Mouse (Mus musculus): Measurements from ENCODE around the gene Scn1b. TPM values are rescaled to one million over a fixed set of nuclear protein-coding genes. Genes with fewer than 3 reads are reported as not detected.
A peak's percentile ranks its signal among the peaks of the same experiment; 100 is the strongest.

Gene Scn1b
- polyA plus RNA-seq, 1 experiment = 42.4 TPM

GRCm38 (mm10) chr7:31086175-31086755, 40.5 kb downstream of the Scn1b start:
- DNase-seq (ENCODE audit: low read depth) = no peak

GRCm38 (mm10) chr7:31085171-31085570, 41.6 kb downstream of the Scn1b start:
- no peak for DNase-seq (ENCODE audit: low read depth)

DNA sequence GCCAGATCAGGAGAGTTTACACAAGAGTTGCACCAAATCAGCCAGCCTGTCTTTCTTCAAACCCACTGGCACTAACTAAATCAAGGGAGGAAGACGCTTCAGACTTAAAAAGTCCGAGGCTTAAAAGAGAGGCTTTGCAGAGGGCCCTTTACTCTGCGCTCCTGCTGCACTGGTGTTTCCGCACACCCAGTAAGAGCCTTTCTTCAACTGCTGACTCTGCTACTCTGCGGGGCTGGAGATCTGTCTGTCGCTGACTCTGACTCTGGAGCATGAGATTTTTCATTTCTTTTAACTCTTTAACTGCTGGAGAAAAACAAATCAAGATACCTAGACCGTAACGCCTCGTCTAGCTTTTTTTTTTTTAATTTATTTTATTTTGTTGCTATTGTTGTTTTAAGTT, 42.7 kb downstream of the Scn1b start:
- DNase-seq (ENCODE audit: low read depth) = no peak

DNA sequence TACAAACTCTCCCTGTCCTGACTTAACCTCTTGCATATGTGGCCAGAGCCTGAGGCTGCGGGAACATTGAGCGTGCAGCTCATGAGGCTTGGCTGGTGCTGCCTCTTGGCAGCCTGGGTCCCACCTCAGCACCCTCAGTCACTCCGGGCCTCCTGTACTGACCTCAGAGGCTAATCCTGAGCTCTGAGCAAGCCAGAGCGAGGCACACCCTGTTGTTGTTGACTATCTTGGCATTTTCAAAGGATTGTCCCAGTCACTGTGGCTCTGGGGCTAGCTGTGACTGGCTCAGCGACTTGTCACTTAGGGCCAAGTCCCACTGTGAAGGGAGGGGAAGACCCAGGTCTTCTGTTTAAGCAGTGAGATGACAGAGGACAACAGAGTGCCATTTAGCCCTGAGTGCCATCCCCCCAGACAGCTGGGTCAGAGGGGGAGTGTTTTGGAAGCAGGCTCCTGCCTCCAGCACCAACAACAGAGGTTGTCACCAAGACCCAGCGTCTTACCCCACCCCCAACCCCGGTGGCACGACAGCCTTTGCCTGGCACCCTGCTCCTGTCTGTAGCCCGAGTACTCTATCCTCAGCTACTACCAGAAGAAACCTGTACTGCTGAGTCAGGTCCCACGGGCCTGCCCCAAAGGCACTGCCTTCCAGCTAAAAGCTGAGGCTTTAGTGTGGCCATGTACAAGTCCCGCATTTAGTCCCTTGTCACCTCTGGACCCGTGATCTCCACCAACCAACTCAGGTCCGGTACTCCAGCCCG, 43.8 kb downstream of the Scn1b start:
- DNase-seq (ENCODE audit: low read depth) = no peak

DNA sequence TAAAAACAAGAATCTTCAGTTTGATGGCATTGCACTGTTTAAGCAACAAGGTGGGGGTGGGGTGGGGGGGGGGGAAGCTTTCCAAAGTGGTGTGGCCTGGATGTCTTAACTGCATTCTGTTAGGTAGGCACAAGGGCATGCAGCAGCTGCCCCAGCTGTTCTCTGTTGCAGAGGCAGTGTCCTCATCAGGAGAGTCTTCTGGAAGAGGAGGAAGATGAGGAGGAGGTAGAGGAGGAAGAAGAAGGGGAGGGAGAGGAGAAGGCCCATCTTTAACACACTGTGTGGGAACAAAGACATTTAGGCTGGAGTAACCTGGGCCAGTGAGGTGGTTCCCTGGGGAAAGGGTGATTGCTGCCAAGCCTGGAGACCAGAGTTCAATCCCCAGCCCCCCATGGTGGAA, 44.7 kb downstream of the Scn1b start:
- DNase-seq (ENCODE audit: low read depth) = no peak

- DNase-seq (ENCODE audit: low read depth) = no peak
These were observed 45.7 kb downstream of the Scn1b start for GRCm38 (mm10) chr7:31081106-31081505.

GRCm38 (mm10) chr7:31080611-31081010, 46.2 kb downstream of the Scn1b start:
- DNase-seq (ENCODE audit: low read depth) = no peak

- no peak for DNase-seq (ENCODE audit: low read depth)
These were observed 47.1 kb downstream of the Scn1b start for GRCm38 (mm10) chr7:31079670-31080069.

- DNase-seq (ENCODE audit: low read depth) = no peak
These were observed 48.8 kb downstream of the Scn1b start for GRCm38 (mm10) chr7:31077885-31078445.

DNA sequence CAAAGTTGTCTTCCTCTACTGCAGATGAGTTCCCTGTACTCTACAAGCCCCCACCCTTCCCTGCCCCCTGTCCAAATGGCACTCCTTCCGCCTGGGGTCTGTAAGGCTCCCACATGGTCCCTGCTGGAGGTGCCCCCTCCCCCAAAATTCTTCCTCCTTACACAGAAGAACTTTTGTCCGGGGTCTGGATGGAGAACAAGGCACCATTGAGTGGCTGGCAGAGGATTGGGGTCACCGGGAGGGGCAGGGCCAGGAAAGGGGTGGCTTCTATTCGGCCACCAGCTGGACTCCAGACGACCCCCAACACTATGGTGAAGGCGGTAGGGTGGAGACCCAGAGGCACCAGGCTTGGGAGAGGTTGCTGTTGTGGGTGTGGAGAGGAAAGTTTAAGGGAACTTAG, 49.3 kb downstream of the Scn1b start:
- no peak for DNase-seq (ENCODE audit: low read depth)

GRCm38 (mm10) chr7:31076492-31076891, 50.3 kb downstream of the Scn1b start, which contains the start of gene Fxyd3:
Gene Fxyd3, minus strand, starts transcription at chr7:31076704.
- no peak for DNase-seq (ENCODE audit: low read depth)

DNA sequence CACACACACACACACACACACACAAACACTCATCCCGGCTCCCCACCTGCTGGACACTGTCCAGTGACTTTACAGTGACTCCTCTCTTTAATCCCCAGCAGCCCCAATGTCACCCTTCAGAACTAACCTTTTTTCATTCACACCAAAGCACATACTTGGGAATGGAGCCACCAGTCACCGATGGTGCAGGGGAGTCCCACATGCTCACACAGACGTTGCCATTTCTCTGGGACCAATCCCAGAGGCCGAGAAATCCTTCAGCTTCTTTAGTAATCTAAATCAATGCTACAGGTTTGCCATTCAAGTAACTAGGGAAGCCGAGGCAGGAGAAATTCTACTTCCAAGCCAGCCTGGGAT, 52.1 kb downstream of the Scn1b start:
- no peak for DNase-seq (ENCODE audit: low read depth)

- DNase-seq (ENCODE audit: low read depth) = peak; percentile 81
These were observed 52.6 kb downstream of the Scn1b start for GRCm38 (mm10) chr7:31074061-31074712.

DNA sequence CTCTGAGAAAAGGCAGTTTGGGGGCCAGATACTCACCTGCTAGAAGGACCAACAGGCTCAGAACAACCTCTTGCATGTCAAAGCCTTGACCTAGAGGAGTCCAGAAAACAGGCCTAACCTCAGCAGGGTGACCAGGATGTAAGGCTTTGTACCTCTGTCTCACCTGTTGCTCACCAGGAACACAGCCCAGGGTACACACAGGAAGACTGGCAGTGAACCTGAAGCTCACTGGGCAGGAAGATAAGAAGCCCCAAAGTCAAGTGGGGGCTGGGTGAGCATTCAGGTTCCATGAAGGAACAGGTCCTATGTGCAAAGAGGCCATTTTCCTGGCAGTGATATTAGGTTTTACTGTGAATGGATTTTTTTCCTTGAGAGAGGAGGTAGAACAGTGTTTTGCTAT, 53.3 kb downstream of the Scn1b start:
- DNase-seq (ENCODE audit: low read depth) = no peak

GRCm38 (mm10) chr7:31072326-31072725, 54.5 kb downstream of the Scn1b start:
- DNase-seq (ENCODE audit: low read depth) = no peak

GRCm38 (mm10) chr7:31070324-31070723, 56.5 kb downstream of the Scn1b start:
- no peak for DNase-seq (ENCODE audit: low read depth)

DNA sequence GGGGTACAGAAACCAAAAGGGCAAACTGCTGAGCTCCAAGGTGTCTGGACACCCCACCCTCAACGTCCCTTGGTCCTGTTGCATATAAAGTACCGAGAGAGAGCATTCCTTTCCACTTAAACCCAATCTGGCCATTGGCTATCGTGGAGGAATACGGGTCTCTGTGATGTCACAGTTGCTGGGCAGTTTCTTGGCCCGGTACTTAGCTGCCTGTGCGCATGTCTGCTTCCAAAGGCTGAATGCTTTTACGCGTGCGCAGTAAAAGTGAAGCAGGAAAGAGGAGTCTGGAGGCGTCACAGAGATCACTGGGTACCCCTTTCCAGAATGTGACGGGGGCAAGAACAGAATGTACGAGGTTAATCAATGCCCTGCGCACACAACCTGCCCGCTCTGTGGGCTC, 57.3 kb downstream of the Scn1b start:
- DNase-seq (ENCODE audit: low read depth) = no peak

GRCm38 (mm10) chr7:31067836-31068235, 59.0 kb downstream of the Scn1b start:
- DNase-seq (ENCODE audit: low read depth) = no peak

Other genes with a start within 250 kb of the Scn1b start
- 0.81 and 1.1 TPM in 2 replicates for gene Cd22, start 246.7 kb downstream of the Scn1b start, polyA plus RNA-seq (2012; rRNA removed)
- gene Mag, start 212.1 kb downstream of the Scn1b start, polyA plus RNA-seq (2012; rRNA removed) = 0.61 and 0.65 TPM in 2 replicates
- 1.1 and 2.7 TPM in 2 replicates for gene Hamp2, start 202.3 kb downstream of the Scn1b start, polyA plus RNA-seq (2012; rRNA removed)
- 0.76 and 8.4 TPM in 2 replicates for gene Hamp, start 183.0 kb downstream of the Scn1b start, polyA plus RNA-seq (2012; rRNA removed)
- 84.7 and 96.8 TPM in 2 replicates for gene Usf2, start 170.2 kb downstream of the Scn1b start, polyA plus RNA-seq (2012; rRNA removed)
- 71.1 and 104 TPM in 2 replicates for gene Lsr, start 153.5 kb downstream of the Scn1b start, polyA plus RNA-seq (2012; rRNA removed)
- 10.9 and 14.2 TPM in 2 replicates for gene Fam187b, start 153.2 kb downstream of the Scn1b start, polyA plus RNA-seq (2012; rRNA removed)
- 61.5 and 84.3 TPM in 2 replicates for gene Fxyd5, start 84.5 kb downstream of the Scn1b start, polyA plus RNA-seq (2012; rRNA removed)
- 3.9 and 5.0 TPM in 2 replicates for gene Fxyd7, start 75.5 kb downstream of the Scn1b start, polyA plus RNA-seq (2012; rRNA removed)
- gene Fxyd1, start 69.8 kb downstream of the Scn1b start, polyA plus RNA-seq (2012; rRNA removed) = 218 and 301 TPM in 2 replicates
- 5.4 and 6.9 TPM in 2 replicates for gene Lgi4, start 67.7 kb downstream of the Scn1b start, polyA plus RNA-seq (2012; rRNA removed)
- 49.4 and 80.0 TPM in 2 replicates for gene Fxyd3, start 50.3 kb downstream of the Scn1b start, polyA plus RNA-seq (2012; rRNA removed)
- gene Hpn, start 11.7 kb downstream of the Scn1b start, polyA plus RNA-seq (2012; rRNA removed) = 27.8 and 32.4 TPM in 2 replicates
- gene Gramd1a, start 28.9 kb upstream of the Scn1b start, polyA plus RNA-seq (2012; rRNA removed) = 60.3 and 80.0 TPM in 2 replicates
- not detected in 2 replicates for gene Scgb2b2, start 163.5 kb upstream of the Scn1b start, polyA plus RNA-seq (2012; rRNA removed)
- gene Scgb1b2, start 164.8 kb upstream of the Scn1b start, polyA plus RNA-seq (2012; rRNA removed) = not detected in 2 replicates
- gene Scgb2b3, start 235.1 kb upstream of the Scn1b start, polyA plus RNA-seq (2012; rRNA removed) = not detected in 2 replicates
- gene Scgb1b3, start 248.6 kb upstream of the Scn1b start, polyA plus RNA-seq (2012; rRNA removed) = not detected in 2 replicates

All from gonadal fat pad, adult 2 months (tissue).